In genomic region chr7:3331581-3332223, GRCm38 (mm10) we compare ENCODE assay signal across 8 mouse cellular contexts. TPM values are rescaled to one million over a fixed set of nuclear protein-coding genes. Genes with fewer than 3 reads are reported as not detected.
DNase-seq lines count a peak whose midpoint lies in the region; ATAC-seq and TF ChIP-seq lines count a peak whose summit lies in the region.

No protein-coding gene starts in this region.

- 4% methylated on average over 27 of the region's 27 CpGs for WGBS in thymus, adult 2 months
- WGBS in heart, embryonic 11.5 days (ENCODE audit: insufficient replicate concordance) = under 1% methylated on average over 23 of the region's 27 CpGs
- WGBS in kidney, embryonic 16.5 days = under 1% methylated on average over 25 of the region's 27 CpGs
- under 1% methylated on average over 26 of the region's 27 CpGs for WGBS in limb, embryonic 14.5 days
- WGBS in neural tube, embryonic 12.5 days = 1% methylated on average over 27 of the region's 27 CpGs

- peak overlapping the region; percentile 73 for H3K4me2 ChIP-seq in heart, embryonic 11.5 days
- peak overlapping the region; percentile 68 for H3K4me2 ChIP-seq in kidney, embryonic 16.5 days (replicated peaks; ENCODE audit: low read depth, low read length)
- H3K4me2 ChIP-seq in limb, embryonic 14.5 days (replicated peaks; ENCODE audit: low read depth, low read length, severe bottlenecking) = peak overlapping the region; percentile 47
- peak overlapping the region; percentile 82 for H3K4me2 ChIP-seq in neural tube, embryonic 12.5 days (replicated peaks)

- no peak overlapping the region for H3K27ac ChIP-seq in thymus, adult 2 months (ENCODE audit: control insufficient read depth, insufficient read depth, low read length)
- H3K27ac ChIP-seq in embryonic fibroblast, embryonic 13.5 days (ENCODE audit: insufficient read depth, low read length) = no peak overlapping the region
- no peak overlapping the region for H3K27ac ChIP-seq in heart, embryonic 11.5 days (ENCODE audit: low read depth, low read length)
- peak overlapping the region; percentile 59; the same call in 1 of the 2 replicates for H3K27ac ChIP-seq in kidney, embryonic 16.5 days (ENCODE audit: low read length)
- peak overlapping the region; percentile 86 for H3K27ac ChIP-seq in limb, embryonic 14.5 days (replicated peaks; ENCODE audit: low read depth, low read length)
- peak overlapping the region; percentile 79 for H3K27ac ChIP-seq in neural tube, embryonic 12.5 days

- no peak for TF ChIP-seq CTCF in thymus, adult 2 months (IDR thresholded peaks at IDR 0.05; ENCODE audit: borderline replicate concordance, control insufficient read depth, extremely low read depth, insufficient read depth, low read length, poor library complexity)
- no peak for TF ChIP-seq CTCF in embryonic fibroblast, embryonic 13.5 days (IDR thresholded peaks at IDR 0.05; ENCODE audit: borderline replicate concordance, insufficient read depth, low read length)

- peak; percentile 12 for DNase-seq in thymus, adult 2 months
- DNase-seq in thymus, postnatal 10 days (ENCODE audit: low spot score in 2 of 2) = no peak
- DNase-seq in limb, embryonic 14.5 days (ENCODE audit: low spot score) = peak; percentile 90
- DNase-seq in thymus, postnatal 0 days (ENCODE audit: low spot score) = peak; percentile 14

- H3K36me3 ChIP-seq in thymus, adult 2 months (ENCODE audit: control insufficient read depth, insufficient read depth, low read length) = no peaks in the 10 kb centered on the region
- H3K36me3 ChIP-seq in heart, embryonic 11.5 days (ENCODE audit: control insufficient read depth, insufficient read depth, low read length) = no peaks in the 10 kb centered on the region
- H3K36me3 ChIP-seq in kidney, embryonic 16.5 days (ENCODE audit: insufficient read depth, low read length) = no peaks in the 10 kb centered on the region
- no peaks in the 10 kb centered on the region; the same call in 1 of the 2 replicates for H3K36me3 ChIP-seq in limb, embryonic 14.5 days (ENCODE audit: control insufficient read depth, insufficient read depth, low read length)
- H3K36me3 ChIP-seq in neural tube, embryonic 12.5 days = no peaks in the 10 kb centered on the region

- no peak overlapping the region for H3K9ac ChIP-seq in heart, embryonic 11.5 days (ENCODE audit: low read depth, low read length)
- peak overlapping the region; percentile 42; the same call in 1 of the 2 replicates for H3K9ac ChIP-seq in kidney, embryonic 16.5 days (replicated peaks; ENCODE audit: low read length)
- H3K9ac ChIP-seq in limb, embryonic 14.5 days (ENCODE audit: low read depth, low read length, severe bottlenecking) = peak overlapping the region; percentile 49
- peak overlapping the region; percentile 82 for H3K9ac ChIP-seq in neural tube, embryonic 12.5 days

- no peak overlapping the region for H3K4me3 ChIP-seq in thymus, adult 2 months (ENCODE audit: control insufficient read depth, insufficient read depth, low read length)
- H3K4me3 ChIP-seq in embryonic fibroblast, embryonic 13.5 days (ENCODE audit: insufficient read depth, low read length) = peak overlapping the region; percentile 27
- peak overlapping the region; percentile 58 for H3K4me3 ChIP-seq in heart, embryonic 11.5 days (ENCODE audit: low read depth, low read length)
- peak overlapping the region; percentile 62 for H3K4me3 ChIP-seq in kidney, embryonic 16.5 days (ENCODE audit: low read length)
- H3K4me3 ChIP-seq in limb, embryonic 14.5 days (replicated peaks; ENCODE audit: low read length) = peak overlapping the region; percentile 65
- H3K4me3 ChIP-seq in neural tube, embryonic 12.5 days = peak overlapping the region; percentile 71

- H3K4me1 ChIP-seq in thymus, adult 2 months (replicated peaks; ENCODE audit: control insufficient read depth, insufficient read depth, low read length) = no peaks in the 10 kb centered on the region
- no peaks in the 10 kb centered on the region for H3K4me1 ChIP-seq in embryonic fibroblast, embryonic 13.5 days (ENCODE audit: control insufficient read depth, insufficient read depth, low read length)
- 0 out of 2 replicates have a peak, but pooled peaks cover 3% of the 10 kb centered on the region for H3K4me1 ChIP-seq in heart, embryonic 11.5 days (ENCODE audit: control insufficient read depth, insufficient read depth, low read length)
- H3K4me1 ChIP-seq in kidney, embryonic 16.5 days (ENCODE audit: insufficient read depth, low read length) = peaks cover 15% of the 10 kb centered on the region
- peaks cover 13% of the 10 kb centered on the region; the same call in 1 of the 2 replicates for H3K4me1 ChIP-seq in limb, embryonic 14.5 days (ENCODE audit: control insufficient read depth, insufficient read depth, low read length)
- peaks cover 15% of the 10 kb centered on the region for H3K4me1 ChIP-seq in neural tube, embryonic 12.5 days

- no peaks in the 10 kb centered on the region for H3K9me3 ChIP-seq in heart, embryonic 11.5 days (replicated peaks; ENCODE audit: control insufficient read depth, low read length)
- no peaks in the 10 kb centered on the region for H3K9me3 ChIP-seq in kidney, embryonic 16.5 days (ENCODE audit: low read length)
- no peaks in the 10 kb centered on the region for H3K9me3 ChIP-seq in limb, embryonic 14.5 days (ENCODE audit: control insufficient read depth, low read length)
- H3K9me3 ChIP-seq in neural tube, embryonic 12.5 days = no peaks in the 10 kb centered on the region

- peak; percentile 79 for ATAC-seq in heart, embryonic 11.5 days (replicated peaks; ENCODE audit: insufficient number of reproducible peaks, low FRiP score, low TSS enrichment)
- ATAC-seq in kidney, embryonic 16.5 days (ENCODE audit: low FRiP score, low TSS enrichment) = peak; percentile 90
- ATAC-seq in limb, embryonic 14.5 days (ENCODE audit: low FRiP score, low read depth) = peak; percentile 92
- peak; percentile 95 for ATAC-seq in neural tube, embryonic 12.5 days (ENCODE audit: low FRiP score, low read depth)

- H3K27me3 ChIP-seq in thymus, adult 2 months (ENCODE audit: control insufficient read depth, insufficient read depth, low read length) = no peaks in the 10 kb centered on the region
- peaks cover 44% of the 10 kb centered on the region for H3K27me3 ChIP-seq in heart, embryonic 11.5 days (ENCODE audit: control insufficient read depth, insufficient read depth, low read length)
- peaks cover 5% of the 10 kb centered on the region; the same call in 1 of the 2 replicates for H3K27me3 ChIP-seq in kidney, embryonic 16.5 days (ENCODE audit: insufficient read depth, low read length)
- no peaks in the 10 kb centered on the region for H3K27me3 ChIP-seq in limb, embryonic 14.5 days (ENCODE audit: control insufficient read depth, insufficient read depth, low read length)
- H3K27me3 ChIP-seq in neural tube, embryonic 12.5 days (replicated peaks) = peaks cover 4% of the 10 kb centered on the region; the same call in 1 of the 2 replicates

- TF ChIP-seq POLR2A in thymus, adult 2 months (IDR thresholded peaks at IDR 0.05; ENCODE audit: control insufficient read depth, extremely low read depth, insufficient read depth, low read length, poor library complexity) = no peak
- TF ChIP-seq POLR2A in embryonic fibroblast, embryonic 13.5 days (IDR thresholded peaks at IDR 0.05; ENCODE audit: low read depth, low read length) = 0 out of 2 replicates have a peak, but pooled peaks have one; percentile 24
- TF ChIP-seq POLR2A in limb, embryonic 14.5 days (IDR thresholded peaks at IDR 0.05; ENCODE audit: borderline replicate concordance, extremely low read depth, insufficient read depth, insufficient read length) = no peak

RNA-seq across cellular contexts. Expression of gene Cacng7, which starts 1.1 kb away (rescaled TPM):
- polyA plus RNA-seq in thymus, adult 2 months (2012; rRNA removed) = 2.6 and 2.7 TPM in 2 replicates
- 62.4 and 63.7 TPM in 2 replicates for polyA plus RNA-seq in embryonic fibroblast, embryonic 13.5 days (2011; ENCODE audit: insufficient read length, low read depth, missing spikeins)
- polyA plus RNA-seq in heart, embryonic 11.5 days (2014; fragmentation: Nextera tagmentation; extraction: Ambion mirVana) = 0.24 and 0.27 TPM in 2 replicates
- polyA plus RNA-seq in kidney, embryonic 16.5 days (2015; fragmentation: Nextera tagmentation; extraction: Ambion mirVana) = 0.81 and 0.92 TPM in 2 replicates
- 129 and 207 TPM in 2 replicates for polyA plus RNA-seq in limb, embryonic 14.5 days (2012; rRNA removed)
- 2.5 and 3.9 TPM in 2 replicates for polyA plus RNA-seq in limb, embryonic 14.5 days (2014; fragmentation: Nextera tagmentation; extraction: Ambion mirVana)
- polyA plus RNA-seq in neural tube, embryonic 12.5 days (2016; fragmentation: Nextera tagmentation; extraction: Ambion mirVana) = 2.3 and 3.8 TPM in 2 replicates
- 0.09 and 0.27 TPM in 2 replicates for polyA plus RNA-seq in thymus, postnatal 0 days (2015; fragmentation: Nextera tagmentation; extraction: Ambion mirVana)

RNA-seq across cellular contexts. Expression of gene Prkcg, which starts 42.7 kb away (rescaled TPM):
- polyA plus RNA-seq in thymus, adult 2 months (2012; rRNA removed) = 0.86 and 0.94 TPM in 2 replicates
- polyA plus RNA-seq in embryonic fibroblast, embryonic 13.5 days (2011; ENCODE audit: insufficient read length, low read depth, missing spikeins) = 0.60 and 0.89 TPM in 2 replicates
- polyA plus RNA-seq in heart, embryonic 11.5 days (2014; fragmentation: Nextera tagmentation; extraction: Ambion mirVana) = 0.10 and 0.14 TPM in 2 replicates
- polyA plus RNA-seq in kidney, embryonic 16.5 days (2015; fragmentation: Nextera tagmentation; extraction: Ambion mirVana) = 0.14 and 0.23 TPM in 2 replicates
- 1.6 and 1.7 TPM in 2 replicates for polyA plus RNA-seq in limb, embryonic 14.5 days (2012; rRNA removed)
- polyA plus RNA-seq in limb, embryonic 14.5 days (2014; fragmentation: Nextera tagmentation; extraction: Ambion mirVana) = 0.17 and 0.35 TPM in 2 replicates
- 0.24 and 0.25 TPM in 2 replicates for polyA plus RNA-seq in neural tube, embryonic 12.5 days (2016; fragmentation: Nextera tagmentation; extraction: Ambion mirVana)
- 0.59 TPM in 1 of 2 replicates, not detected in the other for polyA plus RNA-seq in thymus, postnatal 0 days (2015; fragmentation: Nextera tagmentation; extraction: Ambion mirVana)

RNA-seq across cellular contexts. Expression of gene Myadm, which starts 42.8 kb away (rescaled TPM):
- 62.1 and 86.4 TPM in 2 replicates for polyA plus RNA-seq in thymus, adult 2 months (2012; rRNA removed)
- 469 and 684 TPM in 2 replicates for polyA plus RNA-seq in embryonic fibroblast, embryonic 13.5 days (2011; ENCODE audit: insufficient read length, low read depth, missing spikeins)
- 221 and 235 TPM in 2 replicates for polyA plus RNA-seq in heart, embryonic 11.5 days (2014; fragmentation: Nextera tagmentation; extraction: Ambion mirVana)
- 95.0 and 108 TPM in 2 replicates for polyA plus RNA-seq in kidney, embryonic 16.5 days (2015; fragmentation: Nextera tagmentation; extraction: Ambion mirVana)
- 209 and 348 TPM in 2 replicates for polyA plus RNA-seq in limb, embryonic 14.5 days (2012; rRNA removed)
- 126 and 141 TPM in 2 replicates for polyA plus RNA-seq in limb, embryonic 14.5 days (2014; fragmentation: Nextera tagmentation; extraction: Ambion mirVana)
- polyA plus RNA-seq in neural tube, embryonic 12.5 days (2016; fragmentation: Nextera tagmentation; extraction: Ambion mirVana) = 33.9 and 37.2 TPM in 2 replicates
- 11.6 and 12.1 TPM in 2 replicates for polyA plus RNA-seq in thymus, postnatal 0 days (2015; fragmentation: Nextera tagmentation; extraction: Ambion mirVana)

RNA-seq across cellular contexts. Expression of gene Cacng8, which starts 58.8 kb away (rescaled TPM):
- polyA plus RNA-seq in thymus, adult 2 months (2012; rRNA removed) = 0.82 and 0.88 TPM in 2 replicates
- 3.7 and 4.1 TPM in 2 replicates for polyA plus RNA-seq in embryonic fibroblast, embryonic 13.5 days (2011; ENCODE audit: insufficient read length, low read depth, missing spikeins)
- polyA plus RNA-seq in heart, embryonic 11.5 days (2014; fragmentation: Nextera tagmentation; extraction: Ambion mirVana) = 1.7 and 1.8 TPM in 2 replicates
- 1.0 TPM in 2 replicates for polyA plus RNA-seq in kidney, embryonic 16.5 days (2015; fragmentation: Nextera tagmentation; extraction: Ambion mirVana)
- 4.0 and 5.5 TPM in 2 replicates for polyA plus RNA-seq in limb, embryonic 14.5 days (2012; rRNA removed)
- 3.6 and 4.7 TPM in 2 replicates for polyA plus RNA-seq in limb, embryonic 14.5 days (2014; fragmentation: Nextera tagmentation; extraction: Ambion mirVana)
- 7.1 and 8.2 TPM in 2 replicates for polyA plus RNA-seq in neural tube, embryonic 12.5 days (2016; fragmentation: Nextera tagmentation; extraction: Ambion mirVana)
- 0.35 and 0.73 TPM in 2 replicates for polyA plus RNA-seq in thymus, postnatal 0 days (2015; fragmentation: Nextera tagmentation; extraction: Ambion mirVana)

Comparison
In these comparisons a context has a peak if more than half of its experiments do, and no peak if none do; other contexts are left out.
1. DNase-seq: peak in thymus, adult 2 months (single experiment), limb, embryonic 14.5 days (single experiment) and thymus, postnatal 0 days (single experiment); none in thymus, postnatal 10 days (0 of 2).
2. H3K27ac ChIP-seq: peak in kidney, embryonic 16.5 days (single experiment), limb, embryonic 14.5 days (single experiment) and neural tube, embryonic 12.5 days (single experiment); none in thymus, adult 2 months (single experiment), embryonic fibroblast, embryonic 13.5 days (single experiment) and heart, embryonic 11.5 days (single experiment).
3. Peak in every context shown above with its lines, with median percentiles within 50 percentile points of each other: ATAC-seq and H3K4me2 ChIP-seq.